Mouse (Mus musculus) thymus, adult 2 months (tissue): ENCODE data around the gene Appbp2. TPM values are rescaled to one million over a fixed set of nuclear protein-coding genes. Genes with fewer than 3 reads are reported as not detected.

Source experiments
- DNase-seq: peaks from one replicate; pipeline ENCODE4 v3.0.0; 2021
- H3K27ac ChIP-seq: fragments of 200-500 bp; 2 replicates; pipeline ENCODE4 v1.5.1; 2012; ENCODE audit warnings: low read length, control low read depth; ENCODE audit not compliant: control insufficient read depth, insufficient read depth
- H3K27me3 ChIP-seq: fragments of 200-500 bp; 2 replicates; pipeline ENCODE4 v1.6.1; 2012; ENCODE audit warnings: mild to moderate bottlenecking, low read length, moderate library complexity, mixed read lengths; ENCODE audit not compliant: control insufficient read depth, insufficient read depth
- H3K36me3 ChIP-seq: fragments of 200-500 bp; 2 replicates; pipeline ENCODE4 v1.6.1; 2012; ENCODE audit warnings: mild to moderate bottlenecking, low read length, moderate library complexity; ENCODE audit not compliant: control insufficient read depth, insufficient read depth
- H3K4me1 ChIP-seq: fragments of 200-500 bp; replicated peaks from 2 replicates; pipeline ENCODE4 v1.6.1; 2012; ENCODE audit warnings: low read length; ENCODE audit not compliant: control insufficient read depth, insufficient read depth
- H3K4me3 ChIP-seq: fragments of 200-500 bp; 2 replicates; pipeline ENCODE4 v1.5.1; 2012; ENCODE audit warnings: mild to moderate bottlenecking, low read length, control low read depth, moderate library complexity; ENCODE audit not compliant: control insufficient read depth, insufficient read depth
- CTCF ChIP-seq: fragments of 200-500 bp; IDR thresholded peaks from 2 replicates; pipeline ENCODE4 v1.5.1; 2012; ENCODE audit warnings: mild to moderate bottlenecking, control low read depth, low read length, moderate library complexity, borderline replicate concordance; ENCODE audit not compliant: control insufficient read depth, poor library complexity, insufficient read depth; ENCODE audit errors: extremely low read depth
- POLR2A ChIP-seq: fragments of 200-500 bp; IDR thresholded peaks from 2 replicates; pipeline ENCODE4 v1.6.1; 2012; ENCODE audit warnings: mild to moderate bottlenecking, low read length, control low read depth, moderate library complexity; ENCODE audit not compliant: control insufficient read depth, poor library complexity, insufficient read depth; ENCODE audit errors: extremely low read depth
- WGBS: fragments of 180-500 bp; shearing (Covaris S2); methylation state at CpG from one replicate; pipeline ENCODE4 v1.1.7; 2018; 5-methylcytosine and 5-hydroxymethylcytosine counted together
- polyA plus RNA-seq: library from polyadenylated mRNA; depleted of rRNA; stranded (reverse); fragments of >200 nt; gene quantifications from 2 replicates; pipeline ENCODE4 v1.2.3, GENCODE M21; 2012

Gene Appbp2
- polyA plus RNA-seq, 1 experiment, result 13.8 TPM

- Histone ChIP-seq H3K4me3 (no peak overlapping the region), H3K4me1 (no peaks in the 10 kb centered on the region), H3K27ac (no peak overlapping the region), H3K36me3 (peaks cover 70% of the 10 kb centered on the region), H3K27me3 (no peaks in the 10 kb centered on the region)
- TF ChIP-seq CTCF, result no peak
- no peak for TF ChIP-seq POLR2A
- WGBS, result 98% methylated on average over 2 of the region's 2 CpGs
- no peak for DNase-seq
Observed at GRCm38 (mm10) chr11:85213215-85213614, 21.7 kb downstream of the Appbp2 start.

- Histone ChIP-seq H3K36me3 (peaks cover 76% of the 10 kb centered on the region), H3K4me3 (no peak overlapping the region), H3K4me1 (no peaks in the 10 kb centered on the region), H3K27ac (no peak overlapping the region), H3K27me3 (no peaks in the 10 kb centered on the region)
- DNase-seq, result no peak
- WGBS, result 92% methylated on average over 2 of the region's 2 CpGs
- TF ChIP-seq POLR2A (no peak), CTCF (no peak)
Observed at GRCm38 (mm10) chr11:85211151-85211550, 23.8 kb downstream of the Appbp2 start.

- H3K27me3 ChIP-seq, result no peaks in the 10 kb centered on the region
- no peaks in the 10 kb centered on the region for H3K4me1 ChIP-seq
- TF ChIP-seq POLR2A (no peak), CTCF (no peak)
- DNase-seq, result no peak
- H3K36me3 ChIP-seq, result peaks cover 47% of the 10 kb centered on the region
- H3K27ac ChIP-seq, result no peak overlapping the region
- no peak overlapping the region for H3K4me3 ChIP-seq
Observed at GRCm38 (mm10) chr11:85206231-85206630, 28.7 kb downstream of the Appbp2 start.

- peaks cover 69% of the 10 kb centered on the region for H3K36me3 ChIP-seq
- WGBS, result 87% methylated on average over 2 of the region's 2 CpGs
- H3K4me1 ChIP-seq, result no peaks in the 10 kb centered on the region
- no peak overlapping the region for H3K4me3 ChIP-seq
- H3K27me3 ChIP-seq, result no peaks in the 10 kb centered on the region
- no peak for DNase-seq
- H3K27ac ChIP-seq, result no peak overlapping the region
- no peak for TF ChIP-seq CTCF
- no peak for TF ChIP-seq POLR2A
Observed at GRCm38 (mm10) chr11:85198906-85199305, 36.0 kb downstream of the Appbp2 start.

- Histone ChIP-seq H3K27ac (no peak overlapping the region), H3K27me3 (no peaks in the 10 kb centered on the region), H3K4me3 (no peak overlapping the region), H3K4me1 (no peaks in the 10 kb centered on the region), H3K36me3 (peaks cover 79% of the 10 kb centered on the region)
- TF ChIP-seq CTCF, result no peak
- TF ChIP-seq POLR2A, result no peak
- no peak for DNase-seq
- WGBS, result 98% methylated on average over 9 of the region's 9 CpGs
Observed at GRCm38 (mm10) chr11:85196046-85196445, 38.9 kb downstream of the Appbp2 start.

- peaks cover 74% of the 10 kb centered on the region for H3K36me3 ChIP-seq
- WGBS, result 97% methylated on average over 11 of the region's 11 CpGs
Observed at GRCm38 (mm10) chr11:85194206-85194605, 40.7 kb downstream of the Appbp2 start.

GRCm38 (mm10) chr11:85190741-85191140 lies 44.2 kb downstream of the Appbp2 start:
- no peak for DNase-seq
- H3K4me1 ChIP-seq, result no peaks in the 10 kb centered on the region
- H3K27ac ChIP-seq, result no peak overlapping the region
- H3K4me3 ChIP-seq, result no peak overlapping the region
- no peak for TF ChIP-seq CTCF
- no peak for TF ChIP-seq POLR2A
- WGBS, result 97% methylated on average over 12 of the region's 12 CpGs
- H3K27me3 ChIP-seq, result no peaks in the 10 kb centered on the region
- H3K36me3 ChIP-seq, result peaks cover 52% of the 10 kb centered on the region

More at GRCm38 (mm10) chr11:85194206-85194605, 40.7 kb downstream of the Appbp2 start:
- Histone ChIP-seq H3K4me3 (no peak overlapping the region), H3K27ac (no peak overlapping the region), H3K4me1 (no peaks in the 10 kb centered on the region), H3K27me3 (no peaks in the 10 kb centered on the region)
- no peak for DNase-seq
- no peak for TF ChIP-seq CTCF
- no peak for TF ChIP-seq POLR2A

- no peaks in the 10 kb centered on the region for H3K4me1 ChIP-seq
- TF ChIP-seq POLR2A, result no peak
- TF ChIP-seq CTCF, result no peak
- no peak overlapping the region for H3K27ac ChIP-seq
- no peak overlapping the region for H3K4me3 ChIP-seq
- H3K36me3 ChIP-seq, result peaks cover 36% of the 10 kb centered on the region
- no peaks in the 10 kb centered on the region for H3K27me3 ChIP-seq
- DNase-seq, result no peak
- 96% methylated on average over 4 of the region's 4 CpGs for WGBS
Observed at GRCm38 (mm10) chr11:85189110-85189509, 45.8 kb downstream of the Appbp2 start.
